In the genomic region with DNA sequence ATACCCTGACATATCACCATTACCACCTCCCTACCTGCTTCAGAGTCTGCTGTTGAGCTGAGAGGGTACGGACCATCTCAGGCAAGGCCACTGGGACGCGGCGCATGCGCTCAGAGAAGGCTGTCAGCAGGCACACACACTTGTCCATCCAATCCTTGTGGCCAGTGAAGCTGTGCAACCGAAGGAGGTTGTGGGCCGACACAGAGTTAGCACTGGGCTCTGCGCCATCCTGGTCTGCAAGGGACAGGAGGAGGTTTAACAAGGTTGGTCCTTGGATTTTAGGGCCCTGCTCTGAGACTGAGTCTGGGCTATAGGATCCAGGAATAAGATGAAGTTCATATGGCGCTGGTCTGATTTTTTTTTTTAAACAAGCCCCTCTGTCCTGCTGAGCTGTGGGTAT, we compare ENCODE assay signal across 28 mouse cellular contexts. TPM values are rescaled to one million over a fixed set of nuclear protein-coding genes. Genes with fewer than 3 reads are reported as not detected.
"Had no signal": no experiment of that assay in that cellular context is flagged by ENCODE, and none has a peak within 500 bp of the region (broad histone marks: within the 10 kb centered on the region; RNA-seq: fewer than 3 reads in every experiment).

No protein-coding gene starts in this region.

- H3K4me2 ChIP-seq: heart, embryonic 12.5 days; hindbrain, embryonic 12.5 days; hindbrain, embryonic 14.5 days; intestine, embryonic 15.5 days; liver, embryonic 11.5 days; liver, embryonic 13.5 days had no signal

- H3K4me1 ChIP-seq: heart, embryonic 12.5 days; liver, embryonic 13.5 days had no signal

- H3K4me3 ChIP-seq: gastrocnemius, adult 2 months; heart, embryonic 10.5 days; heart, embryonic 12.5 days; hindbrain, embryonic 10.5 days; hindbrain, embryonic 12.5 days; intestine, embryonic 15.5 days; layer of hippocampus, adult 2 months; left cerebral cortex, adult 2 months; liver, embryonic 13.5 days had no signal

- ATAC-seq: hindbrain, embryonic 16.5 days; inflammation-experienced regulatory T-cells, adult 6 months; intestine, embryonic 15.5 days; intestine, postnatal 0 days had no signal

- DNase-seq: gastrocnemius, adult 2 months; gastrocnemius, postnatal 10 days; gastrocnemius, postnatal 25 days; heart, adult 18-20 months; heart, postnatal 10 days; heart, postnatal 4 days; kidney, adult 18-20 months; kidney, adult 8-10 months; kidney, postnatal 10 days; kidney, postnatal 25 days; kidney, postnatal 4 days; liver; liver, embryonic 13.5 days had no signal

- H3K9ac ChIP-seq: heart, embryonic 12.5 days; hindbrain, embryonic 12.5 days; hindbrain, embryonic 14.5 days; intestine, embryonic 15.5 days; liver, embryonic 13.5 days had no signal

- H3K9me3 ChIP-seq: heart, embryonic 10.5 days; heart, embryonic 12.5 days; hindbrain, embryonic 10.5 days; hindbrain, embryonic 12.5 days; intestine, embryonic 15.5 days; liver, embryonic 13.5 days had no signal

- H3K27ac ChIP-seq: gastrocnemius, adult 2 months; heart, embryonic 10.5 days; hindbrain, embryonic 10.5 days; hindbrain, embryonic 12.5 days; hindbrain, embryonic 14.5 days; intestine, embryonic 15.5 days; layer of hippocampus, adult 2 months; left cerebral cortex, adult 2 months; liver, embryonic 13.5 days had no signal

- H3K36me3 ChIP-seq: heart, embryonic 10.5 days; heart, embryonic 12.5 days; hindbrain, embryonic 10.5 days; hindbrain, embryonic 12.5 days; intestine, embryonic 15.5 days; liver, embryonic 13.5 days had no signal

RNA-seq across cellular contexts. Expression of a gene that starts 5.6 kb away (rescaled TPM):
- total RNA-seq: gastrocnemius, adult 2 months; gastrocnemius, postnatal 10 days; gastrocnemius, postnatal 25 days; granulocyte monocyte progenitor cell, adult 5-6 weeks had no signal
- polyA plus RNA-seq: heart, embryonic 10.5 days; heart, embryonic 12.5 days; heart, embryonic 14.5 days; inflammation-experienced regulatory T-cells, adult 6 months; intestine, postnatal 0 days; limb, embryonic 11.5 days; liver, embryonic 11.5 days; liver, embryonic 13.5 days had no signal

RNA-seq across cellular contexts. Expression of a gene that starts 6.4 kb away (rescaled TPM):
- total RNA-seq: granulocyte monocyte progenitor cell, adult 5-6 weeks had no signal
- polyA plus RNA-seq: inflammation-experienced regulatory T-cells, adult 6 months had no signal

RNA-seq across cellular contexts. Expression of a gene that starts 19.4 kb away (rescaled TPM):
- total RNA-seq: granulocyte monocyte progenitor cell, adult 5-6 weeks had no signal
- polyA plus RNA-seq: inflammation-experienced regulatory T-cells, adult 6 months had no signal

RNA-seq across cellular contexts. Expression of a gene that starts 41.2 kb away (rescaled TPM):
- total RNA-seq: gastrocnemius, adult 2 months; gastrocnemius, postnatal 10 days; gastrocnemius, postnatal 25 days had no signal
- polyA plus RNA-seq: inflammation-experienced regulatory T-cells, adult 6 months had no signal
